Mouse (Mus musculus) midbrain, embryonic 13.5 days (tissue): ENCODE measurements around the gene Smad3. TPM values are rescaled to one million over a fixed set of nuclear protein-coding genes. Genes with fewer than 3 reads are reported as not detected.

Experiments used
- ATAC-seq: fragments of 200-750 bp; cut with Nextera tagmentation; 2 replicates; pipeline ENCODE4 v1.8.0; 2017; ENCODE audit warnings: mild to moderate bottlenecking, moderate TSS enrichment, moderate library complexity
- H3K27ac ChIP-seq: fragments of 300-500 bp; sonication (generic); 2 replicates; pipeline ENCODE4 v1.5.1; 2015; ENCODE audit warnings: inconsistent platforms, mild to moderate bottlenecking, moderate library complexity
- H3K27me3 ChIP-seq: fragments of 300-500 bp; sonication (generic); 2 replicates; pipeline ENCODE4 v1.6.1; 2015; ENCODE audit warnings: mild to moderate bottlenecking, inconsistent platforms
- H3K36me3 ChIP-seq: fragments of 300-500 bp; sonication (generic); 2 replicates; pipeline ENCODE4 v1.6.1; 2015; ENCODE audit warnings: mild to moderate bottlenecking, inconsistent platforms
- H3K4me1 ChIP-seq: fragments of 300-500 bp; sonication (generic); replicated peaks from 2 replicates; pipeline ENCODE4 v1.6.1; 2015; ENCODE audit warnings: inconsistent platforms
- H3K4me2 ChIP-seq: fragments of 300-500 bp; sonication (generic); replicated peaks from 2 replicates; pipeline ENCODE4 v1.6.1; 2015; ENCODE audit warnings: moderate library complexity, mild to moderate bottlenecking, inconsistent platforms
- H3K4me3 ChIP-seq: fragments of 300-500 bp; sonication (generic); replicated peaks from 2 replicates; pipeline ENCODE4 v1.5.1; 2015; ENCODE audit warnings: mild to moderate bottlenecking, inconsistent platforms
- H3K9ac ChIP-seq: fragments of 300-500 bp; sonication (generic); replicated peaks from 2 replicates; pipeline ENCODE4 v1.6.1; 2015; ENCODE audit warnings: mild to moderate bottlenecking, inconsistent platforms
- H3K9me3 ChIP-seq: fragments of 300-500 bp; sonication (generic); 2 replicates; pipeline ENCODE4 v1.6.1; 2016; ENCODE audit warnings: mild to moderate bottlenecking, inconsistent platforms
- WGBS: fragments of 180-500 bp; shearing (Covaris S2); methylation state at CpG from one replicate; pipeline ENCODE4 v1.1.7; 2015; 5-methylcytosine and 5-hydroxymethylcytosine counted together
- polyA plus RNA-seq: library from polyadenylated mRNA; unstranded; fragments of >200 nt; fragmentation: Nextera tagmentation; extraction: Ambion mirVana; gene quantifications from 2 replicates; pipeline ENCODE4 v1.2.1, GENCODE M21; 2015

The Smad3 gene
- polyA plus RNA-seq, 1 experiment from 2014 or later = 11.6 TPM

DNA sequence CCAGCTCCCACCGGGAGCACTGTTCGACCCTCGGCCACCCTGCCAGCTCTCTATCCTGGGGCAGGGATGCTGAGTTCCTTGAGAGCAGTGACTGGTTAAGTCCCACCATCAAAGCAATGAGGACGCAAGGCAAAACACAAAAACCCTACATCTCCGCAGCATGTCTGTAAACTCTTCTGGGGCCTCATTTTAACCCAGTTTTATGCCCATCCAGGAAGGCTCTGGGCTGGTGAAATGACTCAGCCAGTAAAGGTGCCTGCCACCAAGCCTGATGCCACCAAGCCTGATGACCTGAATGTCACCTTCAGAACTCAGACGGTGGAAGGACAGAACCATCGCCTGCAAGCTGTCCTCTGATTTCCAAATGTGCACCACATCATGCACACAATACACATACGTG, 4.4 kb downstream of the Smad3 start:
- H3K4me1 ChIP-seq = peaks cover 67% of the 10 kb centered on the region
- H3K9me3 ChIP-seq = no peaks in the 10 kb centered on the region
- no peak overlapping the region for H3K4me3 ChIP-seq
- no peak overlapping the region for H3K9ac ChIP-seq
- peaks cover 9% of the 10 kb centered on the region; the same call in 1 of the 2 replicates for H3K27me3 ChIP-seq
- no peak for ATAC-seq
- H3K27ac ChIP-seq = no peak overlapping the region
- WGBS = 78% methylated on average over 8 of the region's 8 CpGs
- peak overlapping the region; percentile 99; the same call in 1 of the 2 replicates for H3K4me2 ChIP-seq
- no peaks in the 10 kb centered on the region for H3K36me3 ChIP-seq

DNA sequence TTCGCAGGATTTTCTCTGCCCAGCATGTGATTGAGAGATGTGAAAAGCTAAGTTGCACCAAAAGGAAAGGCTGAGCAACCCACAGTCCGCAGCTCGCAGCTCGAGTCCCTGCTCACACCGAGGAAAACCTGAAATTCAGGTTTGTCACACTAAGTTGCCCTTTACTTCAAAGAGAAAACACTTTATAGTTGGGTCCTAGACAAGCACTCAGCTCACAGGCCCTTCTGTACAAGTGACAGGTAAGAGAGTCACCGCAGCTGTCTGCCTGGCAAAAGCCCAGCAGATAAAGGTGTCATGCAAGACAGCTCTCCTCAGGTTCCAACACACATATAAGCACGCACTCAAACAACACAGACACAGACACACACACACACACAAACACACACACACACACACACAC, 5.2 kb downstream of the Smad3 start:
- Histone ChIP-seq H3K9ac (no peak overlapping the region), H3K27ac (no peak overlapping the region), H3K4me2 (no peak overlapping the region), H3K9me3 (no peaks in the 10 kb centered on the region), H3K4me1 (peaks cover 68% of the 10 kb centered on the region), H3K4me3 (no peak overlapping the region), H3K27me3 (peaks cover 9% of the 10 kb centered on the region; the same call in 1 of the 2 replicates), H3K36me3 (no peaks in the 10 kb centered on the region)
- WGBS = 78% methylated on average over 7 of the region's 7 CpGs
- ATAC-seq = no peak

DNA sequence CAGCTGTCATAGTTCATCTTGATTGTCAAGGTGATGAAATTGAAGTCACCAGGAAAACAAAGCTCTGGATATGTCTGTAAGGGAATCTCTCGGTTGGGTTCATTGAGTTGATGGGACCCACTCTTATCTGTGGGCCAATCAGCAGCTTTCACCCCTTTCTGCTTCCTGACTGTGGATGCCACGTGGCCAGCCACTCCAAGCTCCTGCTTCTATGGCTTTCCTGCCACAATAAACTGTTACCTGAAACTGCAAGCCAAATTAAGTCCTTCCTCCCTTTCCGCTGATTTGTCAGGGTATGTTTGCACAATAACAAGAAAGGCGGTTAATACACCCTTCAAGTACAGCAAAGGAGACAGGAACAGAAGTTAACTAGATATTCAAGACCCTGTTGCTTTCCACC, 6.5 kb downstream of the Smad3 start:
- H3K36me3 ChIP-seq = no peaks in the 10 kb centered on the region
- no peaks in the 10 kb centered on the region for H3K9me3 ChIP-seq
- H3K27ac ChIP-seq = no peak overlapping the region
- 84% methylated on average over 4 of the region's 4 CpGs for WGBS
- peaks cover 70% of the 10 kb centered on the region for H3K4me1 ChIP-seq
- peaks cover 9% of the 10 kb centered on the region; the same call in 1 of the 2 replicates for H3K27me3 ChIP-seq
- H3K9ac ChIP-seq = no peak overlapping the region
- ATAC-seq = no peak
- no peak overlapping the region for H3K4me3 ChIP-seq
- no peak overlapping the region for H3K4me2 ChIP-seq

DNA sequence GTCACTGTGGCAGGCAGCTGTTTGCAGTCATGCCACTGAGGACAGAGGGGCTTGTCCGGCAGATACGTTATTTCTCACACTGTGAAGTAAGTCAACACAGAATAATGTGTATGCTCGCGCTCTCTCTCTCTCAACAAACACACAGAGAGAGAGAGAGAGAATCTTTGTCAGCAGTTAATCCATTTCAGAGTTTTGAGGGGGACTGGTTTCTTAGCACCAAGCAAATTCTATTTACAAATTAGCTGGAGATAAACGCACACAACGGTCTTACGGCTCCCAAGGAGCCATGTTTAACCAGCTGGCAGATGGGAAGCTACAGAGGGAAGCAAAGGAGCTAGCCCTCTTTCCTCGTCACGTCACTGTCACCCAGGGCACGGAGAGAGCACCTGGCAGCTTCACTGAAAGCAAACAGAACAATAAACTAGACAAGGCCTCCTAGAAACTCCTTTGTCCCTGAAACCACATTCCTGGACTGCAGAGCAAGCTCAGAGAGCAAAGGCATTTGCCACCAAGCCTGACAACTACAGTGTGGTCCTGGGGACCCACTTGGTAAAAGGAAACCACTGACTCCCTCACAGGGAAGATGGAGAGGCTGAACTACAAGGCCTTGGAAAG, 7.3 kb downstream of the Smad3 start:
- no peaks in the 10 kb centered on the region for H3K36me3 ChIP-seq
- H3K9ac ChIP-seq = no peak overlapping the region
- no peak overlapping the region for H3K27ac ChIP-seq
- peaks cover 69% of the 10 kb centered on the region for H3K4me1 ChIP-seq
- ATAC-seq = no peak
- no peaks in the 10 kb centered on the region for H3K9me3 ChIP-seq
- 0 out of 2 replicates have a peak overlapping the region, but pooled peaks have one; percentile 9 for H3K4me2 ChIP-seq
- no peak overlapping the region for H3K4me3 ChIP-seq
- H3K27me3 ChIP-seq = peaks cover 9% of the 10 kb centered on the region; the same call in 1 of the 2 replicates
- 21% methylated on average over 10 of the region's 10 CpGs for WGBS

DNA sequence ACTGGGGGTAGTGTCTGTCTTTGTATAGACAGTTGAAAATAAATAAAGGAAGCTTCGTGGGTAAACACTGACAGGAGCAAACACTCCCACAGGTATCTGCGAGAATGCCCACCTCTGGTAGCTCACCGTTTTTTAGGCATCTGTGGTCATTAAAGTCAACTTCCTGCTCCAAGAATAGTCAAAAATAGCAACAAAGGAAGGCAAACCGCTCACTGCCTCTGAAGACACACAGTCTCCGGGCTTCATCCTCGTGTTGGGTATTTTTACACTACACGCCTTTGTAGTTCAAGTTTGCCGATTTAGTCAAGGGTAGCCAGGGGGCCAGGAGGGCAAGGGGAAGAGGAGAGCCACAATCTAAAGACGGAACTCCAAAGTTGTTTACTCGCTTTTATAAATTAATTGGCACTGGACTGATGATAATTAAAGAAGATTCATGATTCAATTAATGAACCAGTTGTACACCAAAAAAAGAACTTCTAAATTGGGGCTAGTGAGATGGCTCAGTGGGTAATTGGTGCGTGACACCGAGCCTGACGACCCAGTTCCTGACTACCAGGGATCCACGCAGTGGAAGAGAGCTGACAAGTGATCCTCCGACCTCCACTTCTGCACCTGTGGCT, 8.4 kb downstream of the Smad3 start:
- H3K36me3 ChIP-seq = no peaks in the 10 kb centered on the region
- H3K4me2 ChIP-seq = no peak overlapping the region
- WGBS = 51% methylated on average over 15 of the region's 15 CpGs
- H3K4me1 ChIP-seq = peaks cover 64% of the 10 kb centered on the region
- no peak overlapping the region for H3K27ac ChIP-seq
- H3K9me3 ChIP-seq = no peaks in the 10 kb centered on the region
- H3K4me3 ChIP-seq = no peak overlapping the region
- ATAC-seq = no peak
- no peak overlapping the region for H3K9ac ChIP-seq
- 0 out of 2 replicates have a peak, but pooled peaks cover 9% of the 10 kb centered on the region for H3K27me3 ChIP-seq

DNA sequence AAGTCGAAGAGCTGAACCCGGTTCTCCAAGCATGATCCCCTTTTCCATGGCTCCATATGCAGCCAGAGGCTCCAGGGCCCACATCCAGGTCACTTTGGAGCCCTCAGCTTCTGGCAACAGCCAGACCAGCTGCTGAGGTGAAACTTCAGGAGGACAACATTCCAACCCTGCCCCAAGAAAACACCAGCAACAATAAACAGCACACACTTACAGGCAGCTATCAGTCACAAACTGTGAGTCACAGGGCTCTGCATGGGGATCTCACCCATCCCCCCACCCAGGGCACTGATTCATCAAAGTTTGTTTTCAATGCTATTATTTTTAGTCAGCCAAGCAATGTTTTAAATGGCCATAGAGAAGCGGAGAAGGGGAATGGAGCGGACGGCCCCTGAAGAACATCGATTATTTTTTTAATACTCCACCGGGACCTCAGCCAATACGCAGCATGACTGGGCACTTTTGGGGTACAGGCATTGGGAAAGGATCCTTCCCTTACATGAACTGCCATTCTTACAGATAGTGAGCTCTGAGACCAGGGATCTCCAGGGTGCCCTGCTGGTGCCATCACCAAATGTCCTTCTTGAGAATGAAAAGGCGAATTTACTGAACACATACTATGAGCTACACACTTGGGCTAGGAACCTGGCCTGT, 10.0 kb downstream of the Smad3 start:
- no peak overlapping the region for H3K9ac ChIP-seq
- peaks cover 62% of the 10 kb centered on the region for H3K4me1 ChIP-seq
- no peak overlapping the region for H3K4me3 ChIP-seq
- H3K4me2 ChIP-seq = no peak overlapping the region
- no peak overlapping the region for H3K27ac ChIP-seq
- no peaks in the 10 kb centered on the region for H3K9me3 ChIP-seq
- no peaks in the 10 kb centered on the region for H3K36me3 ChIP-seq
- WGBS = 84% methylated on average over 9 of the region's 9 CpGs
- 0 out of 2 replicates have a peak, but pooled peaks cover 4% of the 10 kb centered on the region for H3K27me3 ChIP-seq
- no peak for ATAC-seq

DNA sequence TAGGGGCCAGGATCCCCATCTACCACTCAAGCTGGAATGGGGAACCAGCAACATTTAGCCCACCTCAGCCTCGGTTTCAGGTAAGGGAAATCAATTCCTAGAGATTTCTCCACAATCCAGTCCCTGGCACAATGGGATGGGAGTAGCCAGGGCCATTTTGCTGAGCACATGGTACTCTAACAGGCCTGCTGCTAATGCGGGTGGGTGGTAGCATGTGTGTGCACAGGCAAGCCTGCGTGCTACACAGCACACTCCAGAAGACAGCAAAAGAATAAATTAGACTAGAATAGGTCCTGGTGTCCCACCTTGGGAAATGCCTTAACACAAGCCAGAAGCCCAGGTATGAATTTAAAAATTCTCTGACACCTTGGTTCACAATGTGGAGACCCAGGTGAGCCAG, 10.8 kb downstream of the Smad3 start:
- no peak overlapping the region for H3K4me2 ChIP-seq
- H3K27me3 ChIP-seq = no peaks in the 10 kb centered on the region
- whole genome bisulfite sequencing = 96% methylated on average over 3 of the region's 3 CpGs
- H3K9me3 ChIP-seq = no peaks in the 10 kb centered on the region
- H3K36me3 ChIP-seq = no peaks in the 10 kb centered on the region
- ATAC-seq = no peak
- peaks cover 70% of the 10 kb centered on the region for H3K4me1 ChIP-seq
- H3K4me3 ChIP-seq = no peak overlapping the region
- H3K9ac ChIP-seq = no peak overlapping the region
- no peak overlapping the region for H3K27ac ChIP-seq

DNA sequence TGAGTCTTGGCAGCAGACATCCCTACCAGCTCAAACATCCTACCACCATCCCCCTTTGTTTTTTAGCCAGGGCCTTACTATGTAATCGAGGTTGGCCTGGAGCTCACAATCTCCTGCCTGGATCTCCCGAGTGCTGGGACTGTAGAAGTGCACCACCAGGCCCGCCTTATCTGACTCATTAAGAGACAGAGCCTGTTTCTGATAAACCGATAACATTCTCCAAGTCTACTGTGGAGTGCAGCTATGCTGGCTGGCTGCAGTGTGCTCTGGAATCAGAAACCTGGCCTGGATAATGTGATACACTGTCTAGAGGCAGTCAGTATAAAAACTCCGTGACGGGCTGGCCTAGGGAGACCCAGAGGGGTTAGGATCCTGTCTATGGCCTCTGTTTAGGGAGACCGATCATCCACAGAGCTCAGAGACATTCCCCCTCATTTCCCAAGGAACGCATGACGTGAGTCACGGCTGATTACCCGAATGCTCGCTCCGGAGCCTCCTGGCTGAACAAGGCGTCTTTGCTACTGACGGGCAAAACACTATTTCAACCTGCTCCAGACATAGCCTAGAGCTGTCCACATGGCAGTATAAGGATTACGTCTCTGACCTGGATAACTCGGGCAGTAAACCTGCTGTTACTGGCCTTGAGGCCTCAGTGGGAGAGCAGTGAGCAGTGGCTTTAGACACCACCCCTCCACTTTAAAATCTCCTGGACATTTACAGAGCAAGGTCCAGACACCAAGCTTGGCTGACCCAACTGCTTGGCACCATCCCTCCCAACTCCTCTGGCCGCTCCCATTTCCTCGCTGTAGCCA, 11.8 kb downstream of the Smad3 start:
- no peak overlapping the region for H3K9ac ChIP-seq
- 0 out of 2 replicates have a peak, but pooled peaks have one; percentile 60 for ATAC-seq
- no peaks in the 10 kb centered on the region for H3K9me3 ChIP-seq
- no peak overlapping the region for H3K4me2 ChIP-seq
- H3K4me1 ChIP-seq = peaks cover 73% of the 10 kb centered on the region
- H3K36me3 ChIP-seq = no peaks in the 10 kb centered on the region
- no peak overlapping the region for H3K4me3 ChIP-seq
- 56% methylated on average over 19 of the region's 19 CpGs for WGBS
- no peak overlapping the region for H3K27ac ChIP-seq
- no peaks in the 10 kb centered on the region for H3K27me3 ChIP-seq

DNA sequence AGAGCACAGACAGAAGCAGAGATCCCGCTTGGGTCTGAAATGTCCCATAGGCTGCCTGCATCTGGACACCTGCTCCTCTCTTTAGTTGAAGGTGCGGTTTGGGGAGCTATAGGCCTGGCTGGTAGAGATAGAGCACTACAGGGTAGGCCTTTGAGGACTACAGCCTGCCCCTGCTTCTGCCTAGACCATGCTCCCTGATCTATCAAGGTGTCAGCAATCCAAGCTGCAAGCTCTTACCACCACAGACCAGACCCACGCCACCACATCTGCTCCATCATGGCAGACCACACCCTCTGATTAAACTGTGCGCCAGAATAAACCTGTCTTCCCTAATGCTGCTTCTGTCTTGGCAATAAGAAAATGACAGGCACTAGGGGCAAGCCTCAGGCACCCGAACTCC, 13.2 kb downstream of the Smad3 start:
- no peak for ATAC-seq
- peaks cover 60% of the 10 kb centered on the region for H3K4me1 ChIP-seq
- H3K9me3 ChIP-seq = no peaks in the 10 kb centered on the region
- H3K36me3 ChIP-seq = no peaks in the 10 kb centered on the region; the same call in 1 of the 2 replicates
- H3K4me3 ChIP-seq = no peak overlapping the region
- H3K9ac ChIP-seq = no peak overlapping the region
- WGBS = 96% methylated on average over 5 of the region's 5 CpGs
- H3K27me3 ChIP-seq = no peaks in the 10 kb centered on the region
- no peak overlapping the region for H3K4me2 ChIP-seq
- no peak overlapping the region for H3K27ac ChIP-seq

DNA sequence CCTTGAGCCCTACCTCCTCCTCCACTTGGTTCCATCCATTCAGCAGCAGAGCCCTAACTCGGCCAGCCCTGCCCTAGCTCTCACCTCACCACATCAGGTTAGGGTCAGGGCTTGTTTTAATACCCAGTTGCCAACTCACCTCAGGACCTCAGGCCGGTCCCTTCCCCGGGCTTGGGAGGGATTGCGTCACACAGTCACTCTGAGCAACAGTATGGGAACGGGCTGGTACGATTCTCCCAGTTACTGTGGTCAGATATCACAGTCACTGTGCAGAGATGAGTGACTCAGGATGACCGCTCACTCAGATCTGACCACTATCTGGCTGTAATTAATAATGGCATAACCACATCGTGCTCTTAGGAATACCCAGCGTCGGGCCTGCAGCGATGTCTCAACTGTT, 14.0 kb downstream of the Smad3 start:
- H3K4me1 ChIP-seq = peaks cover 54% of the 10 kb centered on the region
- 89% methylated on average over 11 of the region's 11 CpGs for WGBS

DNA sequence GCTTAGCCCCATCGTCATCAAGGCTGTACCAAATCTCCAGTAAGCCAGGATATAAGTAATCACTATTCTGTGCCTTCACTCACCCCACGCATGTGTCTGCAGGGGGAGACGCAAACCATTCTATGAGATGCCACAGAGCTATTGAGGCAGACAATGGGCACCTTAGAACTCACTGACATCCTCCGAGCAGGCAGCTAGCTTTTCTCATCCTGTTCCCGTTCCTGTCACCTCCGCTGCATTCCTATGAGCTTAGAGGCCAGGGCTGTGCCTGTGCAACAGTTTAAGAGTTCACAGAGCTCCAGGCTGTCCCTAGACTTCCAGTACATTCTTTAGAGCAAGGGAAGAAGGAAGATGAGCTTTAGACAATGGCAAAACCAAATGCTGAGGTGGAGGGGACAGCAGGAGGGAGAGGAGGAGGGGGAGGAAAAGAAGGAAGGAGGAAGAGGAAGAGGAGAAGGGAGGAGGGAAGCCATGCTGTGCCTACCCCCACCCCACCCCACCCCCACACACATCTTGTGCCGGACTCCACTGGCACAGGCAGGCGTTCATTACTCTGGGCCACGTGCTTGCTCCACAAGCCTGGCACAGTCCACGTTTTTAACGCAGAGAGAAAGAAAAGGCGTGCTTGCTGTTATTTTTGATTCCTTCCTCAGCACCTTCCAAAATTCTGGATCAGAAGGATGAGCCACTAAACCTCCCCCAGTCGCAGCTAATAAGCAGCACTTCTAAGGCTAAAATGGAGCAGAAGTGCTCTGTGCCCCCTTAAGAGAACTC, 14.7 kb downstream of the Smad3 start:
- no peaks in the 10 kb centered on the region; the same call in 1 of the 2 replicates for H3K36me3 ChIP-seq
- H3K4me3 ChIP-seq = no peak overlapping the region
- H3K4me2 ChIP-seq = no peak overlapping the region
- H3K27ac ChIP-seq = 0 out of 2 replicates have a peak overlapping the region, but pooled peaks have one; percentile 1
- ATAC-seq = no peak
- no peaks in the 10 kb centered on the region for H3K27me3 ChIP-seq
- no peaks in the 10 kb centered on the region for H3K9me3 ChIP-seq
- no peak overlapping the region for H3K9ac ChIP-seq
- H3K4me1 ChIP-seq = peaks cover 54% of the 10 kb centered on the region
- WGBS = 40% methylated on average over 13 of the region's 13 CpGs

More for the DNA sequence above, 14.0 kb downstream of the Smad3 start:
- no peaks in the 10 kb centered on the region; the same call in 1 of the 2 replicates for H3K36me3 ChIP-seq
- no peaks in the 10 kb centered on the region for H3K9me3 ChIP-seq
- H3K27ac ChIP-seq = no peak overlapping the region
- H3K9ac ChIP-seq = no peak overlapping the region
- H3K4me3 ChIP-seq = no peak overlapping the region
- no peaks in the 10 kb centered on the region for H3K27me3 ChIP-seq
- H3K4me2 ChIP-seq = no peak overlapping the region
- ATAC-seq = no peak
